In genomic region chr1:160881968-160882367, GRCm38 (mm10) we compare ENCODE assay signal across 21 mouse cellular contexts. TPM values are rescaled to one million over a fixed set of nuclear protein-coding genes. Genes with fewer than 3 reads are reported as not detected.
DNase-seq lines count a peak whose midpoint lies in the region; ATAC-seq and TF ChIP-seq lines count a peak whose summit lies in the region.
"Had no signal": no experiment of that assay in that cellular context is flagged by ENCODE, and none has a peak within 500 bp of the region (broad histone marks: within the 10 kb centered on the region; RNA-seq: fewer than 3 reads in every experiment).

No protein-coding gene starts in this region.

- TF ChIP-seq CTCF in CH12.LX (conservative IDR thresholded peaks at IDR 0.05 in 1 of 2, IDR thresholded peaks at IDR 0.05 in 1 of 2; ENCODE audit: low read depth in 2 of 2, low read length in 2 of 2), result no peak

- H3K27me3 ChIP-seq in CH12.LX (replicated peaks), result peaks cover 3% of the 10 kb centered on the region
- H3K27me3 ChIP-seq in midbrain, embryonic 10.5 days (ENCODE audit: low read depth, poor library complexity, severe bottlenecking), result no peaks in the 10 kb centered on the region
- H3K27me3 ChIP-seq: embryonic facial prominence, embryonic 13.5 days; forebrain, embryonic 12.5 days; heart, embryonic 15.5 days; intestine, embryonic 15.5 days had no signal

- no peak overlapping the region for H3K27ac ChIP-seq in CH12.LX (ENCODE audit: insufficient read depth, low read depth)
- H3K27ac ChIP-seq in midbrain, embryonic 10.5 days (replicated peaks), result no peak overlapping the region
- H3K27ac ChIP-seq: embryonic facial prominence, embryonic 13.5 days; forebrain, embryonic 12.5 days; heart, embryonic 15.5 days; hindbrain, embryonic 10.5 days; hindbrain, embryonic 14.5 days; intestine, embryonic 15.5 days had no signal

- ATAC-seq in common myeloid progenitor, adult 5-6 weeks (replicated peaks; ENCODE audit: low read depth, poor library complexity, severe bottlenecking), result peak; percentile 39; the same call in 1 of the 2 replicates

- H3K79me2 ChIP-seq in CH12.LX (replicated peaks; ENCODE audit: control insufficient read depth, extremely low read depth, insufficient read depth, poor library complexity, severe bottlenecking), result no peaks in the 10 kb centered on the region

- dilution Hi-C loops in CH12.LX (cut with MboI; ENCODE audit: extremely low pct_ligation_motif_present, extremely low pct_unique_long_range_greater_than_20kb, low sequenced_read_pairs), result no loop called here

- no peak overlapping the region for H3K4me3 ChIP-seq in CH12.LX (replicated peaks in 1 of 3; ENCODE audit: low read depth in 2 of 3, low read length in 2 of 3, poor library complexity in 1 of 3)
- no peak overlapping the region for H3K4me3 ChIP-seq in midbrain, embryonic 10.5 days
- H3K4me3 ChIP-seq: embryonic facial prominence, embryonic 13.5 days; forebrain, embryonic 12.5 days; heart, embryonic 15.5 days; hindbrain, embryonic 10.5 days; intestine, embryonic 15.5 days had no signal

- no peaks in the 10 kb centered on the region for H3K36me3 ChIP-seq in CH12.LX (replicated peaks in 1 of 2; ENCODE audit: control insufficient read depth in 1 of 2, insufficient read depth in 1 of 2, low read length in 1 of 2)
- no peaks in the 10 kb centered on the region for H3K36me3 ChIP-seq in midbrain, embryonic 10.5 days
- H3K36me3 ChIP-seq: embryonic facial prominence, embryonic 13.5 days; forebrain, embryonic 12.5 days; heart, embryonic 15.5 days; hindbrain, embryonic 10.5 days; intestine, embryonic 15.5 days had no signal

- TF ChIP-seq EP300 in CH12.LX (IDR thresholded peaks at IDR 0.05; ENCODE audit: low read length), result no peak

- 55% methylated on average over 3 of the region's 3 CpGs for WGBS in midbrain, embryonic 10.5 days

- no peak overlapping the region for H3K4me2 ChIP-seq in CH12.LX (ENCODE audit: insufficient read depth, low read depth, poor library complexity, severe bottlenecking)
- H3K4me2 ChIP-seq: embryonic facial prominence, embryonic 13.5 days; forebrain, embryonic 12.5 days; heart, embryonic 11.5 days; heart, embryonic 15.5 days; hindbrain, embryonic 14.5 days; intestine, embryonic 15.5 days had no signal

- in situ Hi-C loops in CH12.LX (cut with MboI; ENCODE audit: low pct_ligation_motif_present, low pct_unique_long_range_greater_than_20kb, low sequenced_read_pairs), result no loop called here

- H3K9me3 ChIP-seq in CH12.LX (replicated peaks; ENCODE audit: low read length), result no peaks in the 10 kb centered on the region
- no peaks in the 10 kb centered on the region for H3K9me3 ChIP-seq in midbrain, embryonic 10.5 days (replicated peaks)
- H3K9me3 ChIP-seq: embryonic facial prominence, embryonic 13.5 days; forebrain, embryonic 12.5 days; heart, embryonic 15.5 days; hindbrain, embryonic 10.5 days; intestine, embryonic 15.5 days had no signal

- DNase-seq in lung, postnatal 36 days, result peak; percentile 6
- no peak for DNase-seq in lung, postnatal 25 days (ENCODE audit: low spot score)
- DNase-seq in CH12.LX (ENCODE audit: extremely low read depth), result peak; percentile 9
- no peak for DNase-seq in T-cell, adult 2 months (ENCODE audit: low spot score)
- DNase-seq in midbrain, embryonic 10.5 days (ENCODE audit: low spot score), result no peak
- no peak for DNase-seq in thymus, postnatal 4 days
- DNase-seq: adrenal gland, postnatal 10 days; cerebellum, adult 11 months; cerebellum, adult 8-10 months; cerebellum, postnatal 14 days; forebrain, postnatal 0 days; gastrocnemius, postnatal 14 days; heart, postnatal 14 days had no signal

- no peak for TF ChIP-seq POLR2A in CH12.LX (IDR thresholded peaks at IDR 0.05; ENCODE audit: low read depth, low read length)

- peaks cover 0 to 18% of the 10 kb centered on the region in 2 experiments; a peak in 2 of 4 replicates for H3K4me1 ChIP-seq in CH12.LX (ENCODE audit: control insufficient read depth in 1 of 2, insufficient read depth in 2 of 2)
- H3K4me1 ChIP-seq in midbrain, embryonic 10.5 days, result peaks cover 5% of the 10 kb centered on the region; the same call in 1 of the 2 replicates
- H3K4me1 ChIP-seq: embryonic facial prominence, embryonic 13.5 days; forebrain, embryonic 12.5 days; heart, embryonic 15.5 days; hindbrain, embryonic 10.5 days; intestine, embryonic 15.5 days had no signal

- TF ChIP-seq RAD21 in CH12.LX (IDR thresholded peaks at IDR 0.05; ENCODE audit: low read depth, low read length), result no peak

- H3K9ac ChIP-seq in CH12.LX (ENCODE audit: insufficient read depth, low read depth), result no peak overlapping the region
- H3K9ac ChIP-seq: embryonic facial prominence, embryonic 13.5 days; forebrain, embryonic 12.5 days; forebrain, postnatal 0 days; heart, embryonic 15.5 days; hindbrain, embryonic 14.5 days; intestine, embryonic 15.5 days had no signal

TF ChIP-seq in CH12.LX, 34 proteins besides CTCF, POLR2A, EP300 and RAD21:
- TF ChIP-seq GABPA (IDR thresholded peaks at IDR 0.05; ENCODE audit: insufficient replicate concordance, low read depth, low read length), result no peak
- no peak for TF ChIP-seq MAZ (IDR thresholded peaks at IDR 0.05; ENCODE audit: low read depth, low read length)
- TF ChIP-seq ZNF384 (IDR thresholded peaks at IDR 0.05; ENCODE audit: low read depth, low read length), result no peak
- no peak for TF ChIP-seq ZKSCAN1 (IDR thresholded peaks at IDR 0.05; ENCODE audit: borderline replicate concordance, low read depth, low read length)
- TF ChIP-seq TBP (conservative IDR thresholded peaks at IDR 0.05; ENCODE audit: low read depth, low read length), result no peak
- no peak for TF ChIP-seq ETS1 (conservative IDR thresholded peaks at IDR 0.05; ENCODE audit: low read depth, low read length)
- no peak for TF ChIP-seq CHD1 (IDR thresholded peaks at IDR 0.05; ENCODE audit: low read depth, low read length)
- no peak for TF ChIP-seq SIN3A (IDR thresholded peaks at IDR 0.05; ENCODE audit: low read length)
- no peak for TF ChIP-seq ZC3H11A (IDR thresholded peaks at IDR 0.05; ENCODE audit: low read depth, low read length)
- TF ChIP-seq ZMIZ1 (IDR thresholded peaks at IDR 0.05; ENCODE audit: low read depth, low read length), result no peak
- no peak for TF ChIP-seq ELF1 (IDR thresholded peaks at IDR 0.05; ENCODE audit: low read depth, low read length)
- no peak for TF ChIP-seq MAX (IDR thresholded peaks at IDR 0.05; ENCODE audit: low read length)
- TF ChIP-seq PAX5 (IDR thresholded peaks at IDR 0.05; ENCODE audit: low read length), result no peak
- TF ChIP-seq NRF1 (IDR thresholded peaks at IDR 0.05; ENCODE audit: low read depth, low read length), result no peak
- TF ChIP-seq IRF4 (IDR thresholded peaks at IDR 0.05; ENCODE audit: low read depth, low read length), result no peak
- no peak for TF ChIP-seq SMC3 (IDR thresholded peaks at IDR 0.05; ENCODE audit: low read depth, low read length)
- no peak for TF ChIP-seq MYC (IDR thresholded peaks at IDR 0.05; ENCODE audit: low read depth, low read length)
- no peak for TF ChIP-seq NELFE (IDR thresholded peaks at IDR 0.05; ENCODE audit: low read depth, low read length)
TF ChIP-seq in CH12.LX: peak in this region for 0.

RNA-seq across cellular contexts. Expression of gene Rc3h1, which starts 24.2 kb away (rescaled TPM):
- total RNA-seq in CH12.LX (2012; rRNA removed), result 22.5 and 25.3 TPM in 2 replicates
- 19.7 and 21.7 TPM in 2 replicates for total RNA-seq in CH12.LX (2014; rRNA removed)
- polyA plus RNA-seq in CH12.LX (2012; ENCODE audit: insufficient read length, low read depth), result 11.7 and 17.8 TPM in 2 replicates
- total RNA-seq in common myeloid progenitor, adult 5-6 weeks (2017), result 27.2 and 34.9 TPM in 2 replicates
- polyA plus RNA-seq in midbrain, embryonic 10.5 days (2016; fragmentation: Nextera tagmentation; extraction: Ambion mirVana), result 6.9 and 7.5 TPM in 2 replicates

Comparison
In these comparisons a context has a peak if more than half of its experiments do, and no peak if none do; other contexts are left out.
1. DNase-seq: peak in lung, postnatal 36 days (single experiment) and CH12.LX (single experiment); none in lung, postnatal 25 days (single experiment), T-cell, adult 2 months (single experiment), midbrain, embryonic 10.5 days (single experiment) and thymus, postnatal 4 days (single experiment).